Mouse (Mus musculus): Measurements from ENCODE around the gene Pnliprp2. TPM values are rescaled to one million over a fixed set of nuclear protein-coding genes. Genes with fewer than 3 reads are reported as not detected.

Pnliprp2 gene
- not detected for total RNA-seq (2022)

DNA sequence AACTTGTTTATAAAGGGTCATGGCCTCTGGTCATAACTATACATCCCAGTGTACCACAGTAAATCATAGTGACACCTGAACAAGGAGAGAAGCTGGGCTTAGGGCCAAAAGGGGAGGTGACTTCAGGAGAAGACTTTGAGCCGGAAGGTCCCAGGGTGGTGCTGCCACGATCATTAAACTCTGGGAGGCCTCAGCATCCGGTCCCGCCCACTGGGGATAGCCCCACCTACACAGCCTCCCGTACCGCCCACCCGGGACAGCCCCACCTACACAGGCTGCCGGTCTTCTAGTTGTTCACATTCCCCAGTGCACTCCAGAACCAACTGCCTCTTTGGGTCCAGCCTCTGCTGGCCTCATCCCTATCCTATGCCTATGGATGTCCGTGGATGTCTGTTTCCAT, at the start of gene Pnliprp2:
Pnliprp2 (plus strand) TSS at position 297 of the 400 bp plus-strand sequence.
- DNase-seq: no peak

DNA sequence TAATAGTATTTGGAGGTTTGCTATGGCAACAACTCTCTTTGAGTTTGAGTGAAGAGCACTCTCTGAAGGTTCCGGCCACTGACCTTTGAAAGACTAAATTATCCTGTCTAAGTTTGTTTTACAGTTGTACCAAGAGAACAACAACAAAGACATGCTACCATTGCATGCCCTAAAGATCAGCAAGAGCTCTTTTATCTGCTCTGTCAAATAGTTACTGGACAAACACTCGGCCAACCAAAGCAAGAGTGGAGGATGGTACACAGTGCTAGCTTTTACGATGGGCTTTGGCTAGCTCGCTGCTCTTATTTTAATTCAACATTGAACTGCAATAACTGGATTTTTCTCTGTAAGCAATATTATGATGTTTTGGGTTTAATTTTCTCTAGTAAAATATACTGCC, 41.6 kb upstream of the Pnliprp2 start:
- DNase-seq: no peak

DNA sequence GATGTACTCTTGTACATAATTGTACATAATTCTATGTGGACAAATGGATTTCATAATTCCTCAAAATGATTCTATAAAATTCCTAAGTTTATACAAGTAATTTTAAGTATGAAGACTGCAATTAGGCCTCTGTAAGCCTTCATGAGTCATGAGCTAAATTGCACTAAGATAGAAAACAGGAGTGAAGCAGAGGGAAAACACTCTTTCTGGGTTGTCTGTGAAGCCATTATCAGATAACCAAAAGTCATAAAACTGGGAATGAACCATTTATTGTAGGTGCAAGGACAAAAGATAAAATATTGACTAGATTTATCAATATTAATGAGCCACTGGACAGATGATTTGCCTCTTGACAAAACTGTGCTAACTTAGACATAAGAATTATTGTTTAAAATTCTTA, 39.1 kb upstream of the Pnliprp2 start:
- no peak for DNase-seq

GRCm38 (mm10) chr19:58726551-58726950, 33.0 kb upstream of the Pnliprp2 start:
- no peak for DNase-seq

GRCm38 (mm10) chr19:58727756-58728155, 31.8 kb upstream of the Pnliprp2 start:
- no peak for DNase-seq

DNA sequence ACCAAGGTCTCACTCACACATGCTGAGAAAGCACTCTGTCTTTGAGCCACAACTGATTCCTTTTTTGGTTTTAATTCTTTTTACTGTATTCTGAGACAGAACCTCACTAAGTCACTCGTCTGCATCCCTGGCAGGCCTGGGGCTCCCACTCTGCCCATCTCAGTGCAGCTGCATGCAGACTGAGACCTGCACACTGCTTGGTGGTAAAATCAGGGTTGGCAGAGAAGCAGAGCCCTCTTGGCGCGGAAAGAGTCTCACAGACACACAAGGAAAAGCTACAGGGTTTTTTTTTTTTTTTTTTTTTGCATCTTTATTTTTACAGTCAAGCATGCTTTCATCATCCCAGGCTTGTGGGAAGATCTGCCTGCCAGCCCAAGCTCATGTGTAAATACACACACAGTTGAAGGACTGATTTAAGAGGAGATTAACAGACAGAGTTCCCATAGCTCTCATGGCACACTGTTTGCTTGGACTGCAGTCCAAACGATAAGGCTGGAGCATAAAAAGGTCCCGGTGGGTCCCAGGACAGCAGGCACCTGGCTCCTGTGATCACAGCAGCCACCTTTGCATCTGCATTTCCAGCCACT, 31.0 kb upstream of the Pnliprp2 start, which contains the start of gene Pnliprp1:
Pnliprp1 (plus strand) TSS at position 443 of the 587 bp plus-strand sequence.
- no peak for DNase-seq

DNA sequence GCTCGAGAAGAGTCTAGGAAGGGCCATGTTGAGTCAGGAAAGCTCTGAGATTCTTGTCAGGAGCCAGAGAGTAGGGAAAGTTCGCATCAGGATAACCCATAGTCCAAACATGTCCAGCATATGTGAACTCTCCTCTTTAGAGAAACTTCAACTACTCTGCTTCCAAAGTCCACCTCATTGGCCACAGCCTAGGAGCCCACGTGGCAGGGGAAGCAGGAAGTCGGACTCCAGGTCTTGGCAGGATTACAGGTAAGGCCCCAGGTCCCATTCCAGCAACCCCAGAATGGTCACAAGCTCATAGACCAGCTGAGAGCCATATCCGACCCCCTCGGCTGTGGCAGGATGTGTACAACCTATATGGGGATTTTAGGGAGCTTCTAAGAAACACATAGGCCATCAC, 26.3 kb upstream of the Pnliprp2 start:
- no peak for DNase-seq

GRCm38 (mm10) chr19:58738111-58738510, 21.4 kb upstream of the Pnliprp2 start:
- DNase-seq: no peak

DNA sequence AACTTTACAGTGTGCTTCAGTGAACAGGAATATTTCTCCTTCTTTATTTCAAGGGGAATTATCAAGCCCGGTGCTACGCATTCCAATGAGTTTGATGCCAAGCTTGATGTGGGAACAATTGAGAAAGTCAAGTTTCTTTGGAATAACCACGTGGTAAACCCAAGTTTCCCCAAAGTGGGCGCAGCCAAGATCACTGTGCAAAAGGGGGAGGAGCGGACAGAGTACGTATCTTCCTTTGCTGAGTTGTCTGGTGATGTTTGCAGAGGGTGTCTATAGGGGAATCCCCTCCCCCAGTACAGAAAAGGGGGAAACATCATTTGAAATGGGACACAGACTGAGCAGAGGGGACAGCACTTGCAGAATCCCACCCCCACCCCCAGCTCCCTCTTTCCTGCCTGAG, 18.5 kb upstream of the Pnliprp2 start:
- no peak for DNase-seq

GRCm38 (mm10) chr19:58742711-58743110, 16.8 kb upstream of the Pnliprp2 start:
- DNase-seq: no peak

GRCm38 (mm10) chr19:58743736-58744135, 15.8 kb upstream of the Pnliprp2 start:
- no peak for DNase-seq

- DNase-seq: no peak
Observed at GRCm38 (mm10) chr19:58747498-58748000, 12.0 kb upstream of the Pnliprp2 start.

GRCm38 (mm10) chr19:58750822-58751221, 8.7 kb upstream of the Pnliprp2 start:
- DNase-seq: no peak

GRCm38 (mm10) chr19:58751504-58751903, 8.0 kb upstream of the Pnliprp2 start:
- DNase-seq: no peak

DNA sequence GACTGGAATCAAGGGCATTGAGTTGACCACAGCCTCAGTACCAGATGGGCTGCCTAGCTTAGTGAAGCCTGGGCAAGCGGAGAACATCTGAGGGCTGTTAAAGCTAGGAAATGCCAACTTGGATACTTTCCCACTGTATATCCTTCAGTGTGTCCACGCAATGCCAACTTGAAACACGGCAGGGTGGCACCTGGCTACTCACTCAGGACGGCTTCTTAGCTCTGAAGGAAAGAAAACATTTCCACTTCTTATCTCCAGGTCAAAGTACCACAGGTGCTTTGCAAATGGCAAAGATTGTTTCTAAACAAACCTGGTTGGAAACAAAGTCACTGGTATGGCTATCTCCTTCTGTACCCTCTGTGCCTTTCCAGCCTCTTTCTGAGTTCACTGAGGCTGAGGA, 648 bp upstream of the Pnliprp2 start:
- no peak for DNase-seq

DNA sequence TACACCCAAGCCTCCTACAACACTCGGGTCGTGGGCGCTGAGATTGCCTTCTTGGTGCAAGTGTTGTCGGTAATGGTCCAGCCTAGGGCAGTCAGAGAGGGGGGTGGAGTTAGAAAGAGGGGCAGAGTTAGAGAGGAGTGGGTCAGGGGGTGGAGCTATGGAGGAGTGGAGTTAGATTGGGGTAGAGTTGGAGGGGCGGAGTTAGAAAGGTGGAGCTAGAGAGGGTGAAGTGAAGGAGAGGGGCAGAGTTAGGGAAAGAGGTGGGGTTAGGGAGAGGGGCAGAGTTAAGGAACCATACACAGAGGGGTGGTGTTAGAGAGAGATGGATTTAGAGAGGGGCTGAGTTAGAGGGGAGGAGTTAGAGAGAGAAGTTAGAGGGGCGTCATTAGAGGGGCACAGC, 2.8 kb downstream of the Pnliprp2 start:
- DNase-seq: no peak

- DNase-seq: peak; percentile 23
Observed at GRCm38 (mm10) chr19:58762848-58763541, 3.5 kb downstream of the Pnliprp2 start.

GRCm38 (mm10) chr19:58767329-58767728, 7.8 kb downstream of the Pnliprp2 start:
- no peak for DNase-seq

GRCm38 (mm10) chr19:58776461-58776860, 16.9 kb downstream of the Pnliprp2 start:
- DNase-seq: no peak

DNA sequence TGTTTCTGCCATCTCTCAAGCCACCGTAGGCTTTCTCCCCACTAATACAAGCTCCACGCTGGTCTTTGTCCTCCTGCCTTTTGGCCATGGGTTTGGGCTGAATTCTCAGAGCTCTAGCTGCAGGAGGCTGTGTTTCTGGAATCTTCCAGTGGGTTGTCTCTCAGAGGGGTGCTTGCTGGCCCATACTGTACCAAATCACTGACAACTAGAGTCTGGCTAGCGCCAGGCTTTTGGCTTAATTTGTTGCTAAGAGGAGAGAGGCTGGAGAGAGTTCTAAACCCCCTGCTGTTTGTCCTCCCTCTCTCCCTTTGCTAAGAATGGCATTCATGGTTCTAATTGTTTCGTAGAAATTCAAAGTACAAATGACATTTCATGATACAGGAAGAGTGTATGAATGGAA, 22.0 kb downstream of the Pnliprp2 start:
- DNase-seq: no peak

GRCm38 (mm10) chr19:58783938-58784337, 24.4 kb downstream of the Pnliprp2 start:
- DNase-seq: peak; percentile 42

DNA sequence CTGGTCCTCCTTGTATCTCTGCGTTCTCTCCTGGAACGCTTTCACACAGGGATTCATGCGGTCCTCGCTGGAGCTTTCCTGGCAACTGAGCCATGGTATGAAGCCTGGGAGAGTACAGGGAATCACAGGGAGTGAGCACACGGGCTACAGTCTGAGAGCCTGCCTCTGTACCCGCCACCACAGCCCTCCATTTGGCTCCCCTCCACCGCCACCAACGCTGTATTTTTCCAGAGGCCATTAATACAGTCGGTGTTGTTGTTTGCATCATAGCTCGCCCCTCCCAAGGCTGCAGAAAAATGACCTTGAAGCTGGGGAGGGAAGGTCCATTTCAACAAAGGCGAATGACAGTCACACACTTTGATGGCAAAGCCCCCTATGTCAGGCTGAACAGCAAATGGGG, 29.7 kb downstream of the Pnliprp2 start:
- peak; percentile 27 for DNase-seq

DNA sequence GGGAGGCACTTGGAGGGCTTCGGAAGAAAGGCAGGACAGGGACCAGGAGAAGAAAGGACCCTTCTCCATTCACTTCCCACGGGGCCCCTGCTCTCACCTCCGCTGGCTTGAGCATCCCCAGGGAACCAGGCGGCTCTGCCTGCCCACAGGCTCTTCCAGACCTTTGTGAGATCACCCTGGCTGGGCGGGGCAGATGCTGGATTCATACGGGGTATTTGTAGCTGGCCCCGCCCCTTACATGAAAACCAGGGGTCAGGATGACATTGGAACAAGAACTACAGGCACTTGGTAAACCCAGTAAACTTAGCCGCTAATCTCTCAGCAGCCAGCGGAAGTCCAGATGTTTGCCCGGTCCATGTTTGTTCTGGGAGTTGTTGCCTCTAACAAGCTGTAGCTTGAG, 34.8 kb downstream of the Pnliprp2 start, which contains the start of gene 1700019N19Rik:
1700019N19Rik (minus strand) TSS at position 178 of the 400 bp plus-strand sequence.
- no peak for DNase-seq

DNA sequence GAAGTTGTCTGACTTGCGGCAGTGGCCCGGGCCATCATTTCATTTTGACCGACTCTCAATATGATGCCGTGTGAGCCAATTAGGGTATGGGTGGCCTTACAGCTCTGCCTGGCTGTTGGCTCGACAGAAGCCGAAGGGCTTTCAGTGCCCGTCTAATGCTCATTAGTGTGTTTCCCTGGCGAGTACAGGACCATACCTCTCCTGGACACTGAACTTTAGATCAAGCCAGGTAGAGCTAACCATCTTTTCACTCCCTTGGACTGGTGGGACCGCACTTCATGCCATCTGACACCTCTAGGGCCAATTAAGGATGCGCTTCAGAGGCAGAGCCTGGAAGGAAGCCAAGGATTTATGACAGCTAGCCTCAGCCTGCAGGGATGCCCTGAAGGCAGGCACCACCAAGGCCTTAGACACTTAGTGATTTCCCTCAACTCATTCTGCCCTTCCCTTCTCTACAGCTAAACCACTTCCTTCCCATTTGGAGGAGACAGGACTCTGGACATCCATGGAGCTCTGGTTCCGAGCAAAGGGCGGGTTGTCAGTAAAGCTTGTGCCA, 35.7 kb downstream of the Pnliprp2 start:
- DNase-seq: no peak
